Mouse (Mus musculus) midbrain, embryonic 11.5 days (tissue): ENCODE results near the gene Topors. TPM values are rescaled to one million over a fixed set of nuclear protein-coding genes. Genes with fewer than 3 reads are reported as not detected.
"Not testable (repeated sequence)": the region's sequence is repeated elsewhere in the genome, so short reads cannot be mapped to it uniquely, and the experiment has no call there.

Experiments
- ATAC-seq: fragments of 200-750 bp; cut with Nextera tagmentation; 2 replicates; pipeline ENCODE4 v1.8.0; 2017; ENCODE audit warnings: moderate TSS enrichment, moderate library complexity; ENCODE audit not compliant: low FRiP score
- DNase-seq: peaks from one replicate; pipeline ENCODE4 v3.0.0; 2015; ENCODE audit warnings: low spot score; ENCODE audit errors: missing footprints
- H3K27ac ChIP-seq: fragments of 300-500 bp; sonication (generic); 2 replicates; pipeline ENCODE4 v1.5.1; 2014; ENCODE audit warnings: low read depth, low read length
- H3K27me3 ChIP-seq: fragments of 300-500 bp; sonication (generic); 2 replicates; pipeline ENCODE4 v1.6.1; 2014; ENCODE audit warnings: mild to moderate bottlenecking, low read length, moderate library complexity, mixed read lengths; ENCODE audit not compliant: control insufficient read depth, insufficient read depth
- H3K36me3 ChIP-seq: fragments of 300-500 bp; sonication (generic); 2 replicates; pipeline ENCODE4 v1.6.1; 2014; ENCODE audit warnings: mild to moderate bottlenecking, low read length, moderate library complexity, mixed read lengths; ENCODE audit not compliant: control insufficient read depth, insufficient read depth
- H3K4me1 ChIP-seq: fragments of 300-500 bp; sonication (generic); 2 replicates; pipeline ENCODE4 v1.6.1; 2014; ENCODE audit warnings: low read length; ENCODE audit not compliant: control insufficient read depth, insufficient read depth
- H3K4me2 ChIP-seq: fragments of 300-500 bp; sonication (generic); 2 replicates; pipeline ENCODE4 v1.6.1; 2014; ENCODE audit warnings: mild to moderate bottlenecking, moderate library complexity
- H3K4me3 ChIP-seq: fragments of 300-500 bp; sonication (generic); 2 replicates; pipeline ENCODE4 v1.5.1; 2014; ENCODE audit warnings: low read depth, low read length
- H3K9ac ChIP-seq: fragments of 300-500 bp; sonication (generic); 2 replicates; pipeline ENCODE4 v1.6.1; 2014; ENCODE audit warnings: low read length
- H3K9me3 ChIP-seq: fragments of 300-500 bp; sonication (generic); 2 replicates; pipeline ENCODE4 v1.6.1; 2016; ENCODE audit warnings: low read length; ENCODE audit not compliant: control insufficient read depth
- WGBS: fragments of 180-500 bp; shearing (Covaris S2); extraction: QIAGEN DNeasy Blood & Tissue Kit; methylation state at CpG from one replicate; pipeline ENCODE4 v1.1.7; 2014; 5-methylcytosine and 5-hydroxymethylcytosine counted together
- polyA plus RNA-seq: library from polyadenylated mRNA; unstranded; fragments of >200 nt; fragmentation: Nextera tagmentation; extraction: Ambion mirVana; gene quantifications from 2 replicates; pipeline ENCODE4 v1.2.1, GENCODE M21; 2014

Gene Topors
- polyA plus RNA-seq, 1 experiment from 2014 or later = 48.9 TPM

DNA sequence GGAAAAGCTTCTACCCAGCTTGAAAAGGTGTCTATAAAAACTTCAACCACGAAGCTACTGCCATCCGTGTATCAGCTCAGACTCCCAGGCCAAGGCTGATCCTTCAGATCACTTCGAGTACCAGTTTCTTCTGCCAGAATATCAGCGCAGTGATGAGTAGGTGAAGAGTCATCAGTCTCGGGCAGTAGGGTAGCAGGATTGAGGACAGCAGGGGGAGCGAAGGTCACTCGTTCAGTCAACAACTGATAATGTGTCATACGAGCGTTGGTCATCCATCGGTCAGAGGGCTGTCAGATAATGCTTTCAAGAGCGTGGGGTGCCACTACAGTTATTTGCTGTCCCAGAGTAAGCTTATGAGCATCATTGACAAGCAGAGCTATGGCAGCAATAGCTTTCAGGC, 21.9 kb upstream of the Topors start:
- H3K4me3 ChIP-seq, H3K9ac ChIP-seq, H3K9me3 ChIP-seq, H3K36me3 ChIP-seq, H3K27ac ChIP-seq, DNase-seq, H3K4me2 ChIP-seq, ATAC-seq, H3K4me1 ChIP-seq, H3K27me3 ChIP-seq: not testable (repeated sequence)
- 96% methylated on average over 11 of the region's 11 CpGs for WGBS

DNA sequence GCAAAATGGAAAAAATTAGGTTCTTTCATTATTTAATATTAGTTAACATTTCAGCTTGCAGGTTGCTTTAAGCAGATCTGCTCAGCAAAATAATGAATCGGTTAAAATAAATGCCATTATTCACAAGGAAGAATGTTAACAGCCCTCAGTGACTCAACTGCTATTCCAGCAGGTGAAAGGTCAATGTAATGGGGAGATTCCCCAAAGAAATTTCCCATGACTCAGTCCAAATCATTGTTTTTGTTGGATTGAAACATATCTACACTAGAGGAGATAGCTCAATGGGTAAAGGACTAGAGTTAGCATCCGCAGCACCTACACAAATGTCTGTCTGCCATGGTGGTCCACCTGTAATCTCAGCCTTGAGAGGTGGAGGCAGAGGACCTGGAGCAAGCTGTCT, 19.4 kb upstream of the Topors start:
- Histone ChIP-seq H3K4me1 (no peaks in the 10 kb centered on the region), H3K27ac (no peak overlapping the region), H3K4me3 (no peak overlapping the region), H3K4me2 (no peak overlapping the region), H3K9me3 (no peaks in the 10 kb centered on the region), H3K9ac (no peak overlapping the region), H3K27me3 (no peaks in the 10 kb centered on the region), H3K36me3 (no peaks in the 10 kb centered on the region)
- no peak for DNase-seq
- ATAC-seq = no peak
- WGBS = 94% methylated on average over 2 of the region's 2 CpGs

DNA sequence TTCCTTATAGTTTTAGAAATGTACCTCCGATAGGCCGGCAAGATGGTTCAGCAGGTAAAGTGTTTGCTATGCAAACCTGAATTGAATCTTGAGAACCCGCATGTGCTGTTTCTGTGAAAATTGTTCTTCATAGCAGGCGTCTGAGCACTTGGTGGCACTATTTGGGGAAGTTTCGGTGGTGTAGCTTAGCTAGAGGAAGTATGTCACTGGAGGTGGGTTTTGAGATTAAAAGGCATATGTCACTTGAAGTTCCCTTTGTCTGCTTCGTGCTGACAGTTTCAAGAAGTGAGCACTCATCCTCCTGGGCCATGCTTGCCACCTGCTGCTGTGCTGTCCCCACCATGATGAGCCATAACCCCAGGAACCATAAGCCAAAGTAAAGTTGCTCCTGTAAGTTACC, 17.8 kb upstream of the Topors start:
- H3K4me1 ChIP-seq = no peaks in the 10 kb centered on the region

DNA sequence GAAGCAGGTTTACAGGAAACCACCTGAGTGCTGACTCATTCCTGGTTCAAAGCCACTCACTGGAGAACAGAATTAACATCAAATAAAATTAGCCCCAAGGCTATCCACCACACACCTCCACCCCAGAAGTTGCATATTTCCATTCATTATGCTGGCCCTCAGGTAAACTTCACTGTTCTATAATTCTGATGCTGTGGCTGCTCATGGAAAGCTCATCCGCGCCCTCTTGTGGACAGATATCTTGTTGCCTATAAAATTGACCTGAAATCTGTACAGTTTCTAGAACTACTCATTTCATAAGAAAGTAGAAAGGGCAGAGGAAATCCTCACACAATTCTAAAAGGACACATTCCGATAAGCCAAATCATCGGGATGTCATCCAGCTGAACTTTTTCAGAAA, 15.9 kb upstream of the Topors start:
- no peaks in the 10 kb centered on the region for H3K9me3 ChIP-seq
- 24% methylated on average over 4 of the region's 4 CpGs for WGBS
- no peak overlapping the region for H3K27ac ChIP-seq
- H3K4me3 ChIP-seq = no peak overlapping the region
- H3K27me3 ChIP-seq = no peaks in the 10 kb centered on the region
- no peak overlapping the region for H3K4me2 ChIP-seq
- no peak overlapping the region for H3K9ac ChIP-seq
- no peaks in the 10 kb centered on the region for H3K36me3 ChIP-seq
- DNase-seq = peak; percentile 91
- peak; percentile 66; the same call in 1 of the 2 replicates for ATAC-seq
- no peaks in the 10 kb centered on the region for H3K4me1 ChIP-seq

More for the DNA sequence above, 17.8 kb upstream of the Topors start:
- ATAC-seq = no peak
- Histone ChIP-seq H3K27me3 (no peaks in the 10 kb centered on the region), H3K4me3 (no peak overlapping the region), H3K9ac (no peak overlapping the region), H3K4me2 (no peak overlapping the region), H3K36me3 (no peaks in the 10 kb centered on the region), H3K9me3 (no peaks in the 10 kb centered on the region), H3K27ac (no peak overlapping the region)
- DNase-seq = no peak
- WGBS = 83% methylated on average over 6 of the region's 6 CpGs

DNA sequence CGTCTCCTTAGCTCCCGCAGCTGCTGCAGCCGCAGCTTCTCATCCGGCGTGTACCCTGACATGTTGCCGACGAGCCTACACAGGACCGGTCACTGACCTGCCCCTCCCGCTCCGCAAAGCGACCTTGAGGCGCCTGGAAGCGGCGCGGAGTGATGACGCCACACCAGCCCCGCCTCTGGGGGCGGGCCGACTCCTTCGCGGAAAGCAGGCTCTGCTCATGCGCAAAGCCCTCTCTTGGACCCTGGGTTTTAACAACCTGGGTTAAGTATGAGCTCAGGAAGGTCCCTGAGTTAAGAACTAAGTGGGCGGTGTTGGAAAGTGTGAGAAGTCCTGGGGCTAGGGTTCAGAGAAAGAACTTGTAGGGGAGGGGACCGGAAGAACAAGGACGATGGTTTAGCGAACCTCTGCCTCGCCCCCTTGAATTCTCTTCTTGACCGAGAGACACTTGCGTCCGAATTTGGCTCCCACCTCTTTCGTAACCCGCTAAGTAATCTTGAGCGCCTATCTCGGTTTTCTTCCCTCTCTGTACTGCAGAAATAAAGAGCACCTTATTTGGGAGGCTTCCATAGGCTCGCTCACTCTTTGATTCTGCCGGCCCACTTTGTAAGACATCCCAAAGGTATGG, 9.7 kb upstream of the Topors start, which contains the start of gene Ndufb6:
Ndufb6 (minus strand) TSS at position 146 of the 625 bp plus-strand sequence.
- peak within 1 kb of the TSS; percentile 28; the same call in 1 of the 2 replicates for H3K27ac ChIP-seq
- 1% methylated on average over 36 of the region's 36 CpGs for WGBS
- no peaks in the 10 kb centered on the region for H3K9me3 ChIP-seq
- H3K4me1 ChIP-seq = peaks cover 6% of the 10 kb centered on the region
- peak within 1 kb of the TSS; percentile 87 for H3K9ac ChIP-seq
- H3K36me3 ChIP-seq = peaks cover 5% of the 10 kb centered on the region; the same call in 1 of the 2 replicates
- DNase-seq (peak; percentile 100), ATAC-seq (peak; percentile 98)
- H3K4me3 ChIP-seq = peak within 1 kb of the TSS; percentile 89
- peak within 1 kb of the TSS; percentile 93 for H3K4me2 ChIP-seq
- no peaks in the 10 kb centered on the region for H3K27me3 ChIP-seq

DNA sequence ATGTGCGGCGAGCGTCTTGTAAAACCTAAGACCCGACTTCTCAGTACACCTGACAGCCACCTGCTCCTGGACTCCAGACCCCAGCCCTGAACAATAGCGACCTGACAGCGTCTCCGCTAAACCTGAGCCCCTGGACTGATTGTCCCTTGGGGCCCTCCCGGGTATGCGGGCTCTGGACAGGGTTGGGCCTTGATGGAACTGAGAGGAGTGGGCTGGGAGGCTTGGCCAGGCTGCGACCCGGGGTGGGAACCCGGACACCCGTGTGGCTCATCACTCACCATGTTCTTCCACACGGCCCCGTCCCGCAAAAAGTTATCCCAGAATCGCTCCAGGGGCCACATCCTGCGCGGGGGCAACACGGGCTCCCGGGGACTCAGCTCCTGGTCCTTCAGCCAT, 9.2 kb upstream of the Topors start:
- Histone ChIP-seq H3K27me3 (no peaks in the 10 kb centered on the region), H3K4me2 (peak overlapping the region; percentile 93), H3K36me3 (peaks cover 5% of the 10 kb centered on the region; the same call in 1 of the 2 replicates), H3K27ac (no peak overlapping the region; the same call in 1 of the 2 replicates), H3K4me3 (peak overlapping the region; percentile 89), H3K4me1 (peaks cover 6% of the 10 kb centered on the region), H3K9ac (peak overlapping the region; percentile 87), H3K9me3 (no peaks in the 10 kb centered on the region)
- WGBS = under 1% methylated on average over 21 of the region's 21 CpGs
- ATAC-seq = peak; percentile 85
- no peak for DNase-seq

DNA sequence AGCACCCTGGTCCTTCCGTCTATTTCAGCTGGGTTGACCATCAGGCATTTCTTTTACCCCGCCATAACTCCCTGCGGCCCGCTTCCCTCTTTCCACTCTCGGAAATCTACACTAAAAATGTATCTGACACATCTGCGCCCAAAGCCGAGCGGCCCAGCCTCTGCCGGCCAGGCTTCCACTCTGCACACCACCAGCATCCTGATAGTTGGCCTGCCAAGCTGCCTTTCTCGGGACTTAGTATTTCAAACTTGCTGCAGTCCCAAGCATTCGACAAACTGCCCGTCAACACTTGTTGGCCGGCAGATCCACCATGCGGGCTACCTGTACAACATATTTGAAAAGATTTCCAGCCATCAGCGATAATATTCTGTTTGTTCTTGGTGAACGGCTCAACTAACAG, 815 bp downstream of the Topors start:
- Histone ChIP-seq H3K9me3 (no peaks in the 10 kb centered on the region), H3K9ac (peak overlapping the region; percentile 92), H3K4me2 (peak overlapping the region; percentile 83), H3K27ac (peak overlapping the region; percentile 85), H3K4me3 (peak overlapping the region; percentile 81), H3K4me1 (peaks cover 10% of the 10 kb centered on the region), H3K36me3 (peaks cover 2% of the 10 kb centered on the region; the same call in 1 of the 2 replicates), H3K27me3 (no peaks in the 10 kb centered on the region)
- DNase-seq (no peak), ATAC-seq (peak; percentile 1)
- WGBS = under 1% methylated on average over 16 of the region's 16 CpGs

DNA sequence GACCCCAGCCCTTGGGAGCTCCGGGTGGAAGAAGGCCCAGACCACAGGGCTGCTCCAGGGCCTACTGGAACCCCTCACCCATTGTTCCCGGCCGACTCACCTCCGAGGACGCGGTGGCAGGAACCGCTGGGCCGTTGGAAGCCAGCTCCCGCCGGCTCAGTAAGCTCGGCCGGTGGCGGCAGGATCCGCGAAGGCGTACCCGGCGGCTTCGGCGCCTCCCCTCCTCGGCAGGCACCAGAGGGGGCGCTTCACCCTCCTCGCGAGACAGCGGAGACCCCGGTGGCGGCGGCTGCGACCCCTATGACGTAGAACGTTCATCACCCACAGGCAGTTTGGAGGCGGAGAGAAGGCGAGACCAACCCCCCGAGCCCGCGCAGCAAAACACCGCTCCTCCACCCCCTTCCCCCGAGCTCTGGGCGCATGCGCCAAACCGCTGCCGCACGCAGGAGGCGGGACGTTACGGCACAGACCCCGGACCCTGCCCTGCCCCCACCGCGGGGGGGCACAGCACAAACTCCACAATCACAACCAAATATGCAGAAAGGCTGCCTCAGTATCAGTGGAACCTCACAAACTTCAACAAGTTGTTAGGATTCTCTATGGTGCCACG, 1.3 kb downstream of the Topors start:
- Histone ChIP-seq H3K4me1 (peaks cover 10% of the 10 kb centered on the region), H3K36me3 (peaks cover 2% of the 10 kb centered on the region; the same call in 1 of the 2 replicates), H3K4me2 (peak overlapping the region; percentile 83), H3K4me3 (peak overlapping the region; percentile 81), H3K27ac (peak overlapping the region; percentile 85), H3K27me3 (no peaks in the 10 kb centered on the region), H3K9me3 (no peaks in the 10 kb centered on the region), H3K9ac (peak overlapping the region; percentile 92)
- peak; percentile 99 for DNase-seq
- ATAC-seq = peak; percentile 85
- under 1% methylated on average over 49 of the region's 50 CpGs for WGBS

DNA sequence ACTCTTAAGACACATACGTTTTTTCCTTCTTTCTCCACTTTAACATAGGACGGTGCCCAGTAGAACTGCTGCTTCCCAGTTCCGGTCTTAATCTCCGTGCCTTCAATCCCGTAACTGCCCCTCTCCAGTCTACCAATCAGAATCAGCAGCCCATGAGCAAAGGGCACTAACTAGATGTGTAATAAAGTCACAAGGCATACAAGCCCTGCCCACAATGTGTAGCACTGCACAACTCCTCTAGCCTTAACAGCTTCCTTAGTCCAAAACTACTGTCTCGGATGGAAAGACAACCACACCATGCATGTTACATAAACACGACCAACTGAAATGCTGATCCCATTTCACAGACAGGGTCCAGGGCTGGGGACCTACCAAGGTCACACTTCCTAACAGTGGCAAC, 2.0 kb downstream of the Topors start:
- ATAC-seq = no peak; the same call in 1 of the 2 replicates
- WGBS = 75% methylated on average over 7 of the region's 7 CpGs
- Histone ChIP-seq H3K4me1 (peaks cover 10% of the 10 kb centered on the region), H3K4me2 (peak overlapping the region; percentile 83), H3K9ac (peak overlapping the region; percentile 92), H3K4me3 (peak overlapping the region; percentile 81), H3K36me3 (peaks cover 2% of the 10 kb centered on the region; the same call in 1 of the 2 replicates), H3K27ac (no peak overlapping the region; the same call in 1 of the 2 replicates), H3K27me3 (no peaks in the 10 kb centered on the region), H3K9me3 (no peaks in the 10 kb centered on the region)
- no peak for DNase-seq
